Mouse (Mus musculus): ENCODE measurements around the gene Gpatch4.

DNA sequence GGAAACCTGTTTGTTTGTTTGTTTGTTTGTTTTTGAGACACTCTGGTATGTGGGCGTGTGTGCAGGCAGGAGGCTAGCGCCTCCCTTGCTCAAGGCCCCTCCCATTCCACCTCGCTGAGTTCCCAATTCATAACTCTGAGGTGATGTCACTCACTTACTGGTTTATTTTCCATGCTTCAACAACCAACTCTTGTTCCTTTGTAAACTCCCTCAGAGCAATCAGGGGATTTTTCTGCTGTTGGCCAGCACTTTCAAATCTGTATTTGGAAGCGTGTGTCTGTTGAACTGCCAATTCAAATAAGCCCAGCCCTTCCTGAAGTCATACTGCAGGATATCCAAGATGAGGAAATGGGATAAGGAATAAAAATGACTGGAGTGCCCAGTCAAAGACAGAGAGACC, 39.8 kb downstream of the Gpatch4 start:
- TF ChIP-seq CTCF (conservative IDR thresholded peaks at IDR 0.05; ENCODE audit: insufficient read depth, insufficient read length, low read depth, low read length) (no peak), POLR2A (IDR thresholded peaks at IDR 0.05; ENCODE audit: low read depth, low read length) (no peak)

All from kidney, adult 2 months (tissue).